Mouse (Mus musculus) embryonic fibroblast, embryonic 13.5 days (primary cell): ENCODE measurements around the gene 9930111J21Rik2.

Experiments used
- CTCF ChIP-seq: IDR thresholded peaks from 2 replicates; pipeline ENCODE4 v1.5.1; 2011; ENCODE audit warnings: mild to moderate bottlenecking, control low read depth, low read length, moderate library complexity, borderline replicate concordance; ENCODE audit not compliant: insufficient read depth
- POLR2A ChIP-seq: IDR thresholded peaks from 2 replicates; pipeline ENCODE4 v1.6.1; 2011; ENCODE audit warnings: low read depth, mild to moderate bottlenecking, control low read depth, low read length, moderate library complexity

- TF ChIP-seq CTCF (no peak), POLR2A (no peak)
Measured at GRCm38 (mm10) chr11:49088990-49089652, 38.1 kb upstream of the 9930111J21Rik2 start.
